Mouse (Mus musculus) hindbrain, embryonic 11.5 days (tissue): ENCODE results near the gene Tgm1. TPM values are rescaled to one million over a fixed set of nuclear protein-coding genes. Genes with fewer than 3 reads are reported as not detected.
A peak's percentile ranks its signal among the peaks of the same experiment; 100 is the strongest.

Source experiments
- ATAC-seq: fragments of 200-750 bp; cut with Nextera tagmentation; 2 replicates; pipeline ENCODE4 v1.8.0; 2017; ENCODE audit warnings: mild to moderate bottlenecking, moderate TSS enrichment, moderate library complexity; ENCODE audit not compliant: low FRiP score
- DNase-seq: peaks from one replicate; pipeline ENCODE4 v3.0.0-alpha.2; 2015; ENCODE audit warnings: low spot score
- H3K27ac ChIP-seq: fragments of 300-500 bp; sonication (generic); 2 replicates; pipeline ENCODE4 v1.5.1; 2014; ENCODE audit warnings: mild to moderate bottlenecking, low read depth, low read length
- H3K27me3 ChIP-seq: fragments of 300-500 bp; sonication (generic); 2 replicates; pipeline ENCODE4 v1.6.1; 2014; ENCODE audit warnings: mild to moderate bottlenecking, low read length, moderate library complexity, mixed read lengths; ENCODE audit not compliant: control insufficient read depth, insufficient read depth
- H3K36me3 ChIP-seq: fragments of 300-500 bp; sonication (generic); 2 replicates; pipeline ENCODE4 v1.6.1; 2014; ENCODE audit warnings: mild to moderate bottlenecking, low read length, moderate library complexity, mixed read lengths; ENCODE audit not compliant: control insufficient read depth, insufficient read depth
- H3K4me1 ChIP-seq: fragments of 300-500 bp; sonication (generic); replicated peaks from 2 replicates; pipeline ENCODE4 v1.6.1; 2014; ENCODE audit warnings: low read length, mixed read lengths; ENCODE audit not compliant: control insufficient read depth, insufficient read depth
- H3K4me2 ChIP-seq: fragments of 300-500 bp; sonication (generic); replicated peaks from 2 replicates; pipeline ENCODE4 v1.6.1; 2014; ENCODE audit warnings: mild to moderate bottlenecking, low read depth, low read length
- H3K4me3 ChIP-seq: fragments of 300-500 bp; sonication (generic); 2 replicates; pipeline ENCODE4 v1.5.1; 2014; ENCODE audit warnings: low read depth, low read length
- H3K9ac ChIP-seq: fragments of 300-500 bp; sonication (generic); 2 replicates; pipeline ENCODE4 v1.6.1; 2014; ENCODE audit warnings: low read depth, low read length
- H3K9me3 ChIP-seq: fragments of 300-500 bp; sonication (generic); 2 replicates; pipeline ENCODE4 v1.6.1; 2016; ENCODE audit warnings: low read length; ENCODE audit not compliant: control insufficient read depth
- WGBS: fragments of 180-500 bp; shearing (Covaris S2); extraction: QIAGEN DNeasy Blood & Tissue Kit; methylation state at CpG from one replicate; pipeline ENCODE4 v1.1.7; 2014; 5-methylcytosine and 5-hydroxymethylcytosine counted together
- polyA plus RNA-seq: library from polyadenylated mRNA; unstranded; fragments of >200 nt; fragmentation: Nextera tagmentation; extraction: Ambion mirVana; gene quantifications from 2 replicates; pipeline ENCODE4 v1.2.1, GENCODE M21; 2014

Gene Tgm1
- polyA plus RNA-seq, 1 experiment from 2014 or later: 0.49 TPM

GRCm38 (mm10) chr14:55707397-55707796, 6.3 kb downstream of the Tgm1 start:
- ATAC-seq (no peak), DNase-seq (no peak)
- Histone ChIP-seq H3K4me3 (no peak overlapping the region), H3K4me1 (no peaks in the 10 kb centered on the region), H3K9me3 (no peaks in the 10 kb centered on the region), H3K27me3 (peaks cover 2% of the 10 kb centered on the region; the same call in 1 of the 2 replicates), H3K9ac (no peak overlapping the region), H3K27ac (no peak overlapping the region), H3K4me2 (no peak overlapping the region), H3K36me3 (no peaks in the 10 kb centered on the region)
- 87% methylated on average over 5 of the region's 5 CpGs for WGBS

GRCm38 (mm10) chr14:55706051-55706600, 7.6 kb downstream of the Tgm1 start:
- Histone ChIP-seq H3K9me3 (no peaks in the 10 kb centered on the region), H3K4me3 (no peak overlapping the region), H3K9ac (no peak overlapping the region), H3K27me3 (peaks cover 2% of the 10 kb centered on the region; the same call in 1 of the 2 replicates), H3K4me1 (no peaks in the 10 kb centered on the region), H3K4me2 (no peak overlapping the region), H3K27ac (no peak overlapping the region), H3K36me3 (no peaks in the 10 kb centered on the region)
- WGBS: 91% methylated on average over 8 of the region's 8 CpGs
- no peak for DNase-seq
- ATAC-seq: no peak

GRCm38 (mm10) chr14:55702761-55703160, 11.0 kb downstream of the Tgm1 start:
- Histone ChIP-seq H3K36me3 (no peaks in the 10 kb centered on the region), H3K4me1 (no peaks in the 10 kb centered on the region), H3K27ac (no peak overlapping the region), H3K27me3 (no peaks in the 10 kb centered on the region), H3K9ac (no peak overlapping the region), H3K4me2 (no peak overlapping the region), H3K4me3 (no peak overlapping the region), H3K9me3 (no peaks in the 10 kb centered on the region)
- DNase-seq: no peak
- 69% methylated on average over 6 of the region's 6 CpGs for WGBS
- no peak for ATAC-seq

- ATAC-seq: no peak
- H3K9me3 ChIP-seq: no peaks in the 10 kb centered on the region
- no peaks in the 10 kb centered on the region for H3K36me3 ChIP-seq
- H3K4me1 ChIP-seq: no peaks in the 10 kb centered on the region
- no peak overlapping the region for H3K9ac ChIP-seq
- H3K4me2 ChIP-seq: no peak overlapping the region
- WGBS: 74% methylated on average over 9 of the region's 9 CpGs
- H3K27me3 ChIP-seq: no peaks in the 10 kb centered on the region
- no peak overlapping the region for H3K27ac ChIP-seq
- H3K4me3 ChIP-seq: no peak overlapping the region
- no peak for DNase-seq
Observed at GRCm38 (mm10) chr14:55701131-55701530, 12.6 kb downstream of the Tgm1 start.

GRCm38 (mm10) chr14:55697226-55697625, 16.5 kb downstream of the Tgm1 start:
- no peak for ATAC-seq
- 87% methylated on average over 4 of the region's 4 CpGs for WGBS
- H3K4me2 ChIP-seq: no peak overlapping the region

GRCm38 (mm10) chr14:55689433-55689832, 24.3 kb downstream of the Tgm1 start:
- no peaks in the 10 kb centered on the region for H3K27me3 ChIP-seq
- no peak overlapping the region for H3K9ac ChIP-seq
- no peaks in the 10 kb centered on the region for H3K9me3 ChIP-seq
- 81% methylated on average over 10 of the region's 10 CpGs for WGBS
- H3K4me3 ChIP-seq: no peak overlapping the region
- no peaks in the 10 kb centered on the region for H3K36me3 ChIP-seq
- DNase-seq (no peak), ATAC-seq (no peak)
- H3K27ac ChIP-seq: no peak overlapping the region
- H3K4me2 ChIP-seq: no peak overlapping the region
- H3K4me1 ChIP-seq: no peaks in the 10 kb centered on the region

More at GRCm38 (mm10) chr14:55697226-55697625, 16.5 kb downstream of the Tgm1 start:
- DNase-seq: no peak
- Histone ChIP-seq H3K4me3 (no peak overlapping the region), H3K36me3 (no peaks in the 10 kb centered on the region), H3K9ac (no peak overlapping the region), H3K4me1 (no peaks in the 10 kb centered on the region), H3K27ac (no peak overlapping the region), H3K9me3 (no peaks in the 10 kb centered on the region), H3K27me3 (no peaks in the 10 kb centered on the region)

GRCm38 (mm10) chr14:55682118-55682493, 31.6 kb downstream of the Tgm1 start:
- H3K27ac ChIP-seq: no peak overlapping the region
- DNase-seq: no peak
- no peaks in the 10 kb centered on the region for H3K27me3 ChIP-seq
- H3K4me2 ChIP-seq: peak overlapping the region; percentile 40
- peaks cover under 1% of the 10 kb centered on the region; the same call in 1 of the 2 replicates for H3K36me3 ChIP-seq
- ATAC-seq: peak; percentile 70
- H3K4me3 ChIP-seq: peak overlapping the region; percentile 74
- H3K9me3 ChIP-seq: no peaks in the 10 kb centered on the region
- H3K9ac ChIP-seq: peak overlapping the region; percentile 45
- no peaks in the 10 kb centered on the region for H3K4me1 ChIP-seq
- 12% methylated on average over 3 of the region's 3 CpGs for WGBS

- WGBS: under 1% methylated on average over 66 of the region's 66 CpGs
- DNase-seq: peak; percentile 98
- peak within 1 kb of the TSS; percentile 74 for H3K4me3 ChIP-seq
Observed at GRCm38 (mm10) chr14:55681160-55682117, 32.3 kb downstream of the Tgm1 start, which contains the start of gene Tinf2. Gene Tinf2 (minus strand): TSS chr14:55681820.

More at GRCm38 (mm10) chr14:55681160-55682117, 32.3 kb downstream of the Tgm1 start, which contains the start of gene Tinf2:
- H3K4me1 ChIP-seq: no peaks in the 10 kb centered on the region
- peaks cover 3% of the 10 kb centered on the region; the same call in 1 of the 2 replicates for H3K36me3 ChIP-seq
- H3K4me2 ChIP-seq: peak within 1 kb of the TSS; percentile 74
- H3K27ac ChIP-seq: no peak within 1 kb of the TSS
- ATAC-seq: peak; percentile 99
- H3K9me3 ChIP-seq: no peaks in the 10 kb centered on the region
- H3K9ac ChIP-seq: peak within 1 kb of the TSS; percentile 71
- no peaks in the 10 kb centered on the region for H3K27me3 ChIP-seq
